Mouse (Mus musculus) lung, postnatal 25 days (tissue): ENCODE measurements at regions not wholly inside any gene's neighbourhood (a gene's known extent, or its start where the extent isn't known, plus 50 kb on each side); places are given as distances from the start of the nearest gene placed in this dataset.
A peak's percentile ranks its signal among the peaks of the same experiment; 100 is the strongest.

Experiments
- DNase-seq: peaks from one replicate; pipeline ENCODE4 v3.0.0; 2022; ENCODE audit warnings: low spot score

DNA sequence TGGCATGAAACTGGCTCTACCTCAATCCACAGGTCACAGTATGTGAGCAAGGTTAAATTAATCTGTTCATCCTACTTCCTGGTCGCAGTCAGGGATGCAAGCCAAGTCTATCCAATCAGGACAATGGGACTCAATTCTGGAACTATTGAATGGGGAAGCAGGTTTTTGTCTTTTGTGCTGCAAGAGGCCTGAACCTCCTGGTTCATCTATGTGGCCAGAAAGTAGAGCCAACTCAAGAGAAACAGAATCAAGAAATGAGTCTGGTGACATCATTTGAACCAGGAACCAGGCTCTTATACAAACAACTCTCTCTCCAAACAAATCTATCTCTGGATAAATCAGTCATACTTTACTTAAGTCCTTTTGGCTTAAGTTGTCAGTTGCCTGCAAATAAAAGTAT, 294.7 kb upstream of the Usp25 start:
- DNase-seq: no peak

GRCm38 (mm10) chr16:76718147-76718546, 295.4 kb upstream of the Usp25 start:
- DNase-seq: no peak

DNA sequence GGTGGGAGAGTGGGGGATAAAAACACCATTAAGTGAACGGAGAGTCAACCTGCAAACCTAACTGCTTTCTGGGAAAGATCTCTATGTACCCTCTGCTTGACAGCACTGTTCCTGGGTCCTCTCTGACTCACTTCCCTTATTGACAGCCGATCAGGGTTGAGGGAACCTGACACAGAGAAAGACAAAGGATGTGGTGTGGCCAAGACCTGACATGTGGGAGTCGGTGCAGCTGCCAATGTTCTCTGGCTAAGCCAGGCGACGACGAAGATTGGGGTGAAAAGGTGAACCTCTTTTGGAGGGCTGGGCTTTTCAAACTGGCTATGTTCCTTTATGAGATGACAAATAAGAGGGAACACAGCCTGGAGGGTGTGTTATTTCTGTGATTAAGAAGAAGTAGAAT, 318.6 kb upstream of the Usp25 start:
- DNase-seq: peak; percentile 44

GRCm38 (mm10) chr16:76687735-76688447, 314.3 kb upstream of the Nrip1 start:
- DNase-seq: no peak

GRCm38 (mm10) chr16:76685562-76685961, 311.9 kb upstream of the Nrip1 start:
- no peak for DNase-seq

DNA sequence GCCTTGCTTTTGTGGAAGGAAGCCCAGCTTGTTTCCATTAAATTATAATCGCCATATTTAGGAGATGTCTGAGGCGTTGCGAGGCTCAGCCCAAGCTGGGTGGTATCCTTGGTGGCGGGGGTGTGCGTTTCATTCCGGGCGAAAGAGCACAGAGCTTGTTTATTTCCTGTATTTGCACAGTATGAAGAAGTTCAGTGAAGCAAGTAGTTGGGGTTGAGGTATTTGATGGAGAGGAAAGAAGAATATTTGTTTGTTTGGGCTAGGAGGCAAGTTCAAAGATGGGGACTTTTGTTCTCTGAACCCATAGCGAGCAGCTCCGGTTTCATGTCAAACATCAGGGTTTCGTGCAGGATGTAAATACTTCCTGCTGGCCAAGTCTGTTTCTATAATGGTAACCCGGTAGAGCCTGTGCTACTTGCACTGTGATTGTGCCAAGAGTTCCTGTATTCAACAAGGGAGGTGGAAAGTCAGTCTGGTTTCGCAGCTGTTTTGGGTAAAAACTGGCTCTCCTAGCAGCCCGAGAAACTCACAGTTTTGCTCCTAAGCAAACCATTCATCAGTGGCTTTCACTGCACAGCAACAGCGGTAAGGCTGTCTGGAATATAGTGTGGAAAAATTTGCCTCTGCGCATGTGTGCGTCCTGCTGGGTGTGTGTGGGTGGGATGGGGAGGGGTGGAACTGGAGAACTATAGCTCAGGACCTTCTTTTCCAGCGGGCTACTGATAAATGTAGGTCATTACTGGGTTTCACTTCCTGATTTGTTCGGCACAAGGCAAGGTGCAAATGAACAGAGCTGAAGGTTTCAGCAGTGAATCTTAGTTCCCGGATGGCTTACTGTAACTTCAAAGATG, 306.7 kb upstream of the Nrip1 start:
- peak; percentile 42 for DNase-seq

- no peak for DNase-seq
Measured at GRCm38 (mm10) chr16:76678885-76679284, 305.3 kb upstream of the Nrip1 start.

GRCm38 (mm10) chr16:76669795-76670194, 296.2 kb upstream of the Nrip1 start:
- DNase-seq: no peak

GRCm38 (mm10) chr16:76667046-76667445, 293.4 kb upstream of the Nrip1 start:
- DNase-seq: no peak

- DNase-seq: no peak
Measured at GRCm38 (mm10) chr16:76655106-76655505, 281.5 kb upstream of the Nrip1 start.

GRCm38 (mm10) chr16:76644281-76644680, 270.7 kb upstream of the Nrip1 start:
- no peak for DNase-seq

GRCm38 (mm10) chr16:76643801-76644200, 270.2 kb upstream of the Nrip1 start:
- DNase-seq: no peak

DNA sequence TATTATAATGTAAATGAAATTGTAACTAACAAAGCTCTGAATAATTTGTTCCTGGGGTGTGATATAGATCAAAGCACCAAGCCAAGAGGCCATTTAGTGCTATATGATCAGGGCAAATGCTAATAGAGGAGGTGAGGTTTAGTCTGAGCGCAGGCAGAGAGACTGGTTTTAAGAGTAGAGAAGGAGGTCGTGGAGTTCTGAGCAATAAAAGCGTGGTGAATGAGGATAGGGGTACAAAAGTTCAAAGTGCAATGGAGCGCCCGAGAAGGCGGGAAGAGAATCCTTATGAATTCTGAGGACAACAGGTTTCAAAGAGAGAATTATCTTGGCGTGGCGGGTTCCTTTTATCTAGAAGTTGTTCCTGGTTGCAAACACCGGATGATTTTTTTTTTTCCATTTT, 261.5 kb upstream of the Nrip1 start:
- no peak for DNase-seq

DNA sequence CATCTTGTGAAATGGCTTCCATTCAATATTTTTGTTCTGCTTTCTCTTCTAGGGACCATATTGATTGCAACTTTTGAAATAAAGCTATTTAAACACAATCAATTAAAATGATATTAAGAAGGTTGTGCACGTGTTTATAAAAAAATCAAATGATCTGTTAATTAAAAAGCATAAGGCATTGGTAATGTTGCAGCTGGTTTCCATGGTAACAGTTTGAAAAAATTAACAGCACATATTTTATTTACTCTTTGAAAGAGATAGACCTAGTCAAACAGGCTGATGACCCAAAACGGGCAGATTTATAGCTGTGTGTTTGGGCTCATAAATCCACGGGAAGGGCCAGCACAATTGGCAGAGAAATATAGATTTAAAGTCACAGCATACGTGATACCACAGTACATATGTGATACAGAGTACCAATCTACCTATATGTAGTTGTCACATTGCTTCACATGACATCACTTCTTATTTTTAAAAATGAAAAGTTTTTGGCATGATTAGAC, 260.6 kb upstream of the Nrip1 start:
- no peak for DNase-seq

DNA sequence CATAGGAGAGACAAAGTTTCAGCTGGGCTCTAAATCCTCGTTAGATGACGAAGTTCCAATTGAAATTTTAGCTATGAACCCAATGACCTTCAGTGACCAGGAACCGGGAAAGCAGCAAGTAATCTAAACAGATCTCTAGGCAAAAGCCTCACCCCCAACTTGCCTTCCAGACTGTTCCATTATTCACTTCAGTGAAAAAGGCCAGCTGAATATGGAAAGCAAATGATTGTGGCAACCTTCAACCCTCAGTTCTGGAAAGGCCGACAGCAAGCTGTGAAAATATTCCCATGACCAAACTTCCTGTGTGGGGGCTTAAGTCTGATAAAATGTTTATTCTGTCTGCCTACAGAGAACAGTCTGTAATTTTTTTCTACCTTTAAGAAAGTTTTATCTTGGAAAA, 252.5 kb upstream of the Nrip1 start:
- no peak for DNase-seq

GRCm38 (mm10) chr16:76621715-76622114, 248.1 kb upstream of the Nrip1 start:
- DNase-seq: no peak

DNA sequence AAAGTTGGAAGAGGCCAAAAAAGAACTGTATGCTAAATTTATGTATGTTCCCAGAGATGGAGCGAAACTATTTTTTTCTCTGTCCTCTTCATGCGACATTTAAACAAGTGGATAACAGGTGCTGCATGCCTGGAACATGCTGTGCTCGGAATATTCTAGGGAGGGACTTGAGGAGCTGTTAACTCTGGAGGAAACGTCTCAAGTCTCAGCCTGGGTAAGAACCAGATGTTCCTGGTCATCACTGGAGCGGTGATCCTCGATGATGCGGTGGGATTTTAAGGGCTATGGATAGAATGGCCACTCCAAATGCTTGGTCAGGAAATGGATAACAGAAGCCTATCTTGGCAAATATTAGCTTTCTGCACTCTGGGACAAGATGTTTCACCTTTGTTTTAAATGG, 244.7 kb upstream of the Nrip1 start:
- no peak for DNase-seq

DNA sequence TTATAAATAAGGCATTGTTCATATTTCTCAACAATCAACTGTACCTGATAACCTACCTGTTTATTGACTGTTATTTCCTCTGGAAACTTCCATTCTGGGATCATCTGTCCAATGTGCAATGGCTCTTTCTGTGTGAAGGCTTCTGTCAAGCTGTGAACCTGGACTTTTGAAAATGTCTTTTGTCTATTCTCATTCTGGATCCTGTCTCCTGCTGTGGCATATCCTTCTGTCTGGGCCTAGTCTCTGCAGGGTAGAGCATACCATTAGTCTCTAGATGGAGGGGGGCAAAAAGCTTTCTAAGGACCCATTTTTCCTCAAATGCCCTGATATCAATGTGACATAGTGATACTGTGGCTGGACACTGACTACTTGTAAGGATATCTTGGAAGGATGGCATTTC, 237.4 kb upstream of the Nrip1 start:
- DNase-seq: no peak

DNA sequence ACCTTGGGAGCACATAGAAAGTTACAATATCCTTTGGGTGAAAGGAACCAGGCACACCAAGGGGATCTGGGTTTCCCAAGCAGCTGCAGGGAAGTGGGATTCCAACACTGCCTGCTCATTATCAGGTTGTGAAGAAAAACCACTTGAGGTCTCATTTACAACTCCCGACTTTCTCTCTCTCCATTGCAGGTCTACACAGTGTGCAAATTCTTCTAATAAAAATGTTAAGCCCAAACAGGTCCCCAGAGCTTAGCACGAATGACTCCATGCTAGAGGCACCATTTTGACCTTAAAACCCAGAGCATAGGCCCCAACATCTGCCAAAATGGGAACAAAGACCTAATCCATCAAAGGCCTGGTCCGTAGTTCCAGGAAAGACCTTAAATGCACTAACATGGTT, 231.3 kb upstream of the Nrip1 start:
- no peak for DNase-seq

DNA sequence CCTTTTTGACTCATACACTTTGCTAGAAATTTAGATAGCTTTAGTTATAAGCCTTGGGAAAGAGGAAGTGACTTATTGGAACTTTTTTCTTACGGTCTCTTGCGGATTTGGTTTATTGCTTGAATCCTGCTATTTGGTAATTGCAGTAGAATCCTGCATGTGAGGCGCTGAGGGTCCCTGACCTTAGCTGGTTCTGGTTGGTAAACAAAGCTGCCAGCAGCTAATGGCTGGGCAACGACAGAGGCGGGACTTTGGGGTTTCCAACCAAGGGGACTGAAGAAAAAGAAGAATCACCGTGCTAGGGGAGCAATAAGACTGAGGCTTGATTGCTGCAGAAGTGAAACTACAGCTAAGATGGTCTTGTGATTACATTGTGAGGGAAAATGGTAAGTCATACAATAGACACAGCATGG, 230.2 kb upstream of the Nrip1 start:
- DNase-seq: no peak

DNA sequence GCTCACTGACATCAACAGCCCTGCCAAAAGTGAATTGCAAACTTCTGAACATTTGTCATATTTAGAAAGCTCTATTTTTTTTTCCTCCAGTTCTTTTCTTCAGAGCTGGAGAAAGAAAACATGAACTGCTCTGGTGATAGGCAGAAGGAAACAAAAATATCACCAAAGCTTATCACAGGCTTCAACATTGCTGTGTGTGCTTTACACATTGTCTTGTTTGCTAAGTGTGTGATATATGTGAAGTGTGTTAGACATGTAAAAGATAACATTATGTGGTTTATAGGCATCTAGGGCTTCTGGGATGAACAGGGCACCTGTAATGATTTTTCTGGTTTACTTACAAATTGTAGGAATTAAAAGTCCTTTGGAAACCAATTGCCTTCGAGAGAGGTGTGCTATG, 229.8 kb upstream of the Nrip1 start:
- DNase-seq: no peak

GRCm38 (mm10) chr16:76600131-76600530, 226.5 kb upstream of the Nrip1 start:
- peak; percentile 16 for DNase-seq
